Mouse (Mus musculus) retina, adult 2 months (tissue): ENCODE measurements around the gene Pik3r1.

Experiments
- DNase-seq: peaks from one replicate; pipeline ENCODE4 v3.0.0-alpha.2; 2012; ENCODE audit warnings: low read depth, low spot score

Gene Pik3r1

DNA sequence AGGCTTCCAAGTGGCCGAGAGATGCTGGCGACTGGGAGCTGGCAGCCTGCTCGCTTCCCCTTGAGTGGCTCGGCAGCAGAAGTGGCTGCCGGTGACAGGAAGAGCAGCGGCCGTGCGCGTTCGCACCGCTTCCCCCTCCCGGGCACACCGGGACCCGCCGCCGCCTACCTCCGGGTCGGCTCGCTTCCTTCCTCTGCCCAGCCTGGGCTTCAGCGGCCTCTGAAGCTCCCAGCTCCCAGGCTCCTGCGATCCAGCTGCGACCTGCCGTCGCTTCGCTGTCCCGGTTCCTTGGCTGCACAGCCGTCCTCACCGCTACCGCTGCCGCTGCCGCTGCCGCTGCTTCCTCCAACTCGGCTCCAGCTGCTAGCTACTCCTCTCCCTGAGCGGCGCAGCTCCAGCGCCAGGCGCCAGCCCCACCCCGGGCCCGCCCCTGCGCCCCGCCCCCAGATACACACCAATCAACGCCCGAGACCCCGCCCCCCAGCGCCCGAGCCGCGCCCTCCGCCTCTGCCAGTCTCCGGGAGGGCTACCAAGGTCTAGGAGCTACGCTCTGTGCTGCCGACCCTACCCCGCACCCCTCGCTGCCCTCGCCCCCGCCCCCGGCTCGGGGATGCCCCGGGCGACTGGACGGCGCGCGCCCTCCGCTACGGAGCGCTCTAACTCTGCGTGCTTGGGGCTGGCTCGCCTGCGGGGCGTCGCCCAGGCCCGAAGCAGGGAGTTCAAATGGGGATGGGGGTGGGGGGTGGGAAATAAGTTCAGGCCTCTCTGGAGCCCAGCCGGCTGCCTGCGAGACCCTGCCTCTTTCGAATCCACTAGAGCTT, at the start of gene Pik3r1:
TSS of gene Pik3r1 (minus strand) at position 409 of the 821 bp plus-strand sequence.
- peak; percentile 83 for DNase-seq

DNA sequence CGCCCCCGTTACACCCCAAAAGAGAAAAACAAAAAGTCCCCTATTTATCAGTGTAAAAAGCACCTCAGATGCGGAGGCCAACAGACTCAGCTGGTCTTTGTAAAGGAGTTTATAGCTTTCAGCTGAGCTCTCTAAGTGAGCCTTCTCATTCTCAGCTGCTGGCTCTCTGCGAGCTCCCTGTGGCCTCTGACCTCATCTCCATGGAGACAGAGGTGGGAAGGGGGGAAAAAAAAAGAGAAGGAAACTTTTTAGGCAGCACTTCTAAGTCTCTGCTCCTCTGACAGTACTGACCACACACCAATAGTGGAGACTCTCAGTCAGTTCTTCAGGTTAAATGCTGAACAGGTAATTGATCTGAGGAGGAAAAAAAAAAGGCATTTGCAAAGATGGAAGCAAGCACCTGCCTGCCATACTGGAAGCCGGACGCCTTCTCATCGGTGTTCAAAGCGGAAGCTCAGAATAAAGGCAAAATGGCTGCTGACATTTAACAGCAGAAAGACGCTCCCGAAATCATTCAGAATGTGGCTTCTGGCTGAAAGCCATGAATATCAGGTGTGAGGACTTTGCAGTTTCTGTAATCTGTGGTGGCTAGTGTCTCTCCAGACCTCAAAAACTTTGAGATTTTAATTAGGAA, 45.4 kb upstream of the Pik3r1 start:
- no peak for DNase-seq

DNA sequence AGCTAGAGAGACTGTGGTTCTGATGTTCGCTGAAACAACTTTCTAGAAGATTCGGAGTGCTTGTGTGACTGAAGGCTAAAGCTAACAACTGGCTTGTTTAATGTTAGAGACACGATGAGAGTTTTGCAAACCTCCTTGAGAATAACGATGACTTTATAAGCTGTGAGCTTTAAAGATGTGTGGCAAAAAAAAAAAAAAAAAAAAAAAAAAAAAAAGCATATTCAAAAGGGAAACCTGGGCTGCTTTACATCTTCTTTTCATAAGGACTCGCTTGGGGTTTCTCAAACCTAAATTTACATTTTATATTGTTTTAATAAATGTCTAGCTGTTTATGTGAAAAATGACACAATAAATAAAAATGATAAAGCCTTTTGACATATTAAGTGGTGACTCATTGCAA, 44.3 kb upstream of the Pik3r1 start:
- no peak for DNase-seq

DNA sequence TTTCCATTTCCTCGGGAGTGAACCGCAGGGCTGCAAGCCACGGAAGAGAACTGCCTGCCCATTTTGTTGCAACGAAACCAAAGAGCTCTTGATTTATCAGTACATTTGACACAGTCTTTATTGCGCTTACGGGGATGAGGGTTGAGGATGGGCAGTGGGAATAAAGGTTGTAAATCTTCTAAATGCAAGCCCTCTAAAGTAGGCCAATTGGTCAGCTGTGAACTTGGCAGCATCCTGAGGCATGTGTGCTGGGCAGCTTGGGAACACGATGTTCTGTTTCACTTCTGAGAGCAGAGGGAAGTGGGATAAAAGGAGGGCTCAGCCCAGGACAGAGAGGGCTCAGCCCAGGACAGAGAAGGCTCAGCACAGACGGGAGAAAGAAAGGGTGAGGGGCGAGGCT, 43.9 kb upstream of the Pik3r1 start:
- DNase-seq, result no peak

DNA sequence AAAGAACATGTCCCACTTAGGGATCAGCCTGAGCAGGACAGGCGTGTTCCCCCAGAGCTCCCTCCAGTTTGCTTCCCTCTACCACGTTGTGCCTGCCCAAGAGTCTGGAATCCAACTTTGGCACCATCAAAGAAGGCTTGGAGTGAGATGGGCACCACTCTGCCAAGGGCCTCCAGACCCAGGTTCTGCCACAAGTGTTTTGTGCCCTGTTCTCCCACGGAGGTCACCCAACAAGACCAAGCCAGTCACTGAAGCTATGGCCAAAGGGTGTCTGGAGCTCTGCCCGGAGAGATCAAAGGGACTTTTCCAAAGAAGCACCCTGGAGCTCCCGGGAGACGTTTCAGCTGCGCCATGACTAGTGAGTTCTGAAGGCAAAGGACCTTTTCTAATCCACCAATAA, 42.6 kb upstream of the Pik3r1 start:
- no peak for DNase-seq

DNA sequence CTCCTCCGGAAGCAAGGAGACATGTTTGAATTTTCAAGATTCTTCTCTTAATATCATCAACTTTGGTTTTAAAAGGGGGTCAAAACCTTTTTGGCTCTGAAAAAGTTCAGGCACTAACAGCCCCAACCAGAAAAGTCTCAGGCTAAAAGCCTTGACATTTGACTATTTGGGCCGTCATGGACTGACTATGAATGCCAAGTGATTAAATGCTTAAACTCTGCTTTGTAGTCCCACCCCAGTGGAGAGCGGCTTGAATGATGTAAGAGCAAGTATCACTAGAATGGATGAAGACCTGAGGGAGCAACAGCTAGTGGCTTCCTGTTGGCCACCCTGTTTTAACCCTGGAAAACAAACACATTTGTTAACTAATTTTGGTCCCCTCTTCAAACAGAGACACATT, 41.8 kb upstream of the Pik3r1 start:
- no peak for DNase-seq

DNA sequence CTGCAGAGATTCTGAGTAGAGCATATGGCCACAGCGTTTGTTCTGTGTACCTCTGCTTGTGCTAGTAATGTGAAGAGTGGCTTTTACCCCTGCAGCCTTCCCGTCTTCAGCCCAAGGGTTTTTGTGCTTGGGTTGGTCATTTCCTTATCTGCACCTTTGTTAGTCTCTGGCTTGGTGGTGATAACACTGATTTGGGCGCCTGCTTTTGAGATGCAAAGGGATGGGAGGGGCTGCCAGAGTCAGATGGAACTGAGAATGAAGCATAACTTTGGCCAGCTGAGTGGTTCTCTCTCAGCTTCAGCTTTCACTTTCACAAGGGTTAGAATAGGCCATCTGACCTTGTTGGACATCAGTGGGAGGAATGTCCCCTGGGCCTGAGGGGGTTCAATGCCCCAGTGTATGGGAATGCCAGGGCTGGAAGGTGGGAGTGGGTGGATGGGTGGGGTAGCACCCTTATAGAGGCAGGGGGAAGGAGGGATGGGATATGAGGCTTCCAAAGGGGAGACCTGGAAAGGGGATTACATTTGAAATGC, 37.6 kb upstream of the Pik3r1 start:
- no peak for DNase-seq

DNA sequence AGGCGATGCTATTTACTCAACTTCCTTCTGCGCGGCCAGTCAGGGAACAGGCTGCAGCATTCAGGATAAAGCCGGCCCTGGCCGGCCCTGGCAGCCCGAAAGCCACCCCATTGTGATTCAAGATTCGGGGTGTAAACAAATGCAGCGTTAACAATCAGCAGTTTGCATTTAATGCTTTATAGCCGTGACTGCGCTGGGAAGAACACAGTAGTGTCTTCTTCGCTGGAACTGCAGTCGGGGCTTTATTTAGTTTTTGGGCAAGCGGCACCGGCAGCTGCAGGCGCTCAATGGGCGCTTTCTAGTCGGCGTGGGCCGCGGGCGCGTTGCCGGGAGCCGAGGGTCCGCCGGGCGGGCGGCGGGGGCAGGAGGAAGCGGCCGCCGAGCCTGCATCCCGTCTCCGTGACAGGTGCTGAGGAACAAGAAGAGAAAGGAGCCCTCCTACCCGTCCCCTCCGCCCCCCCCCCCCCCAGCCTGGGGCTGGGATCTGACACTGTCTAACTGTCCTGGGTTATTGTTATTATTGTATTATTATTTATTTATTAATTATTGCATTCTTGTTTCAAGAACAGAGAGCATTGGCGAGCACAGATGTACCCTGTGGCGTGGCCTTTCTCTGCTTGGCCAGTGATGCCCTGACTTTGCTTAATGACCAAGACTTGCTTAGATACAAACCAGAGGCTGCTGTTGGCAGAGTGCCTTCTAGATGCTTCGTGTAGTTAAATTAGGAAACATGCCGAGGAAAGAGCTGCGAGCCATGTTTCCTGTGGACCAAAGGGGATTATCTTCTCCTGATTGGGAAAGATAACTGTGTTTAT, 33.6 kb upstream of the Pik3r1 start:
- no peak for DNase-seq

DNA sequence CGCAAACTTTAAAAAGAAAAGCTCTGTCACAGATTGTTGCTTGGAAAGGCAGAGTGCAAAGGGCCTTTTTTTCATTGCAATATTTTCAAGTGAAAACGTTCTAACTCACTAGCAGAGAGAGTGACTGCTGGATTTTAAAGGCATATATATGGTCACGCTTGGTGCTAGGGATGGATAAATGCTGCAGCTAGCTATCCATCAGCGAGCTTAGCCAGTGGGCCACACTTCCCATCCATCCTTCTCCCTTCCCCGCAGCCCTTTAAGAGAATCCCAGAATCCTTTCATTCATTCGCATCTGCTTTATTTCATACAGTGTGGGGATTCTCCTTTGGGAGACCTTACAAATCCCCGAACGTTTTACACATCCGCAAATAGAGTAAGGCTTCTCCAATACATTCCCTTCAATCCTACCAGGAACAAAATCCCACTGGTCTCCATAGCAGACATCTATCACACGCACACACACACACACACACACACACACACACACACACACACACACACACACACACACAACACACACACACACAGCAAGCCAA, 32.9 kb upstream of the Pik3r1 start:
- no peak for DNase-seq

DNA sequence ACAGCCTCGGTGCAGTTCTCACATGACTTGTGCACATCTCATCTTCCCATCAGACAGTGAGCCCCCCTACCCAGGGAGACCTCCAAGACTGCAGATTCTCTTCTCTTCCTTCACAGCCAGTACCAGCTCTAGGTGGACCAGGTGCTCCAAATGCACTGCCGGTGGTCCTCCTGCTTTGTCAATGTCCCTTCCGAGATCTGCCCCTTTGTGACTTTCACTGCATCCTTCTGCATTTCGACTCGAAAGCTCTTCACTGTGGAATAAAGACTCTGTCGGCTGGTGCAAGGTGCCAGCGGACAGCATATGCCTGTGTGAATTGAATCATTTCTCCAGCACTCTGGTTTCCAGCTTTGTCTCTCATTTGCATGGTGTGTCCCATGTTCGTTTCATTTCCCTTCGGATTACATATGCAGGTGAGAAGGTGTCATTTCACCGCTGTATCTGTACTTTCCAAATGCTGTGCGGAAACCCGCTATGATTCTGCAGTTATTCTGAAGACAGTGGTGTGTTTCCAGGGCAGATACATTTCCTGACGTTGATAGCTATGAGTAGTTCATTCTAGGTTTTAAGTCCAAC, 32.1 kb upstream of the Pik3r1 start:
- DNase-seq, result no peak

DNA sequence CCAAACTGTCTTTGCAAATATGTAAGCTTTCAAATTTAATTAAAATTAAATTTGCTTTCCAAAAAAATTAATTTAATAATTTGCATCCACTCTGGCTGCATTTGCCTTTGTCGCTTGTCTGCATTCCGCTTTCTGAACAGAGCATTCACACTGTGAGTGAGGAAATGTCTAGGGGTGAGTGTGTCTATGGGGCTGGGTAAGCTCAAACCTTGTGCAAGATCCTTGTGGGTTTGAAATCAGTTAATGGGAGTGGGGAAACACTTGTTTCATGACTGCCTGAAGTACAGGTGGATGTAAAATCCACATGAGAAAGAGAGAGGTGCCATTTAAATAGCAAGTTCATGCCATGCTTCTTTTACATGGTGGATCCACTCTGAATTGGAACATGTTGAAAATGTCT, 31.3 kb upstream of the Pik3r1 start:
- DNase-seq, result no peak

DNA sequence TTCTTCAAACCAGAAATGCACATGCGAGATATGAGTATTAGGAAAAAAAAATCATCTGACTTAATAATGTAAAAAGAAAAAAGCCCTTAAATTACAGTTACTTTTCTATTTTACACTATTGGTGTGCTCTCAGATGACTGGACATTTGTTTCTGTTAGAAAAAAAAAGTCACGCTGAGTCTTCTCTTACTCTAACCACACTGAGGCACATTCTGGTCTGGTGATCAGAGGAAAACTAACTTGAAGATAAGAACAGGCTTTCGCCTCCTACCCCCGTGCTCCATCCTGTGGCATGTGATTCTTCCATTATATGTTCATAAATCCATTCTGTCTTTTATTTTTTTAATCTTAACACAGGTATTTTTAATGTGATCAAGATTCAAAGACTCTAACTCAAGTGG, 30.5 kb upstream of the Pik3r1 start:
- no peak for DNase-seq

DNA sequence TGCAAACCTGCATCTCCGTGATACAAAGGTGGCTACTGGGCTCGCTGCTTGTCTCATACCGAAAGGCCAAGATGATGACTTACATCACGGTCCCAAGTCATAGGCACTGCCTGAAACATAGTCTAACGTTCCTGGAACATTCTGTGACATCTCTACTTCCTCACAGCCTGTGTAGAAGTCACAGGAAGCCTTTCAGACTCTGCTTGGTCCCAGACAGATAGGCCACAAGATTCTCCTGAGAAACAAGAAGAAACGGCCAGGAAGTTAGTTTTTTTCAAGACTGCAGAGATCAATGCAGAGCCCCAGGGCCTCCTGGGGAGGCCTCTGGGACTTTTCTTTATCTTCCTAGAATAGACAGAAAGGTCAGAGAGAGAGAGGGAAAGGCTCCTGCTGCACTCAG, 29.0 kb upstream of the Pik3r1 start:
- DNase-seq, result no peak

DNA sequence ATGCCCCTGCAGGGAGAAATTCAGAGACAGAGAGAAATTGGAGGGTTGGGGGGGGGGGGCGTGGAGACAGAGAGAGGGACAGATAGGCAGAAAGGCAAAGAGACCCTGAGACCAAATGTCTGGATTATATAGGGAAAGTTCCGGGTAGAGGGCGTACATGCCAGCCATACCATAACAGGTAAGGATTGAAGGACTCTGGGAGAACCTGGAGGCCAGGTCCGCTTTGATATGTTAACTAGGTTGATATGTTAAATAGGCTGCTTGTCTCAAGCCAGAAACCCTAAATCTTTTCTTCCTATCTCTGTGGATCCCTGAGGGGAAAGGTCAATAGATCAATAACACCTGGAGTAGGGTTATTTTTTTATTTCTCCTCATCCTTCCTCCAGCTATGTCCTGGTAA, 17.7 kb upstream of the Pik3r1 start:
- no peak for DNase-seq

DNA sequence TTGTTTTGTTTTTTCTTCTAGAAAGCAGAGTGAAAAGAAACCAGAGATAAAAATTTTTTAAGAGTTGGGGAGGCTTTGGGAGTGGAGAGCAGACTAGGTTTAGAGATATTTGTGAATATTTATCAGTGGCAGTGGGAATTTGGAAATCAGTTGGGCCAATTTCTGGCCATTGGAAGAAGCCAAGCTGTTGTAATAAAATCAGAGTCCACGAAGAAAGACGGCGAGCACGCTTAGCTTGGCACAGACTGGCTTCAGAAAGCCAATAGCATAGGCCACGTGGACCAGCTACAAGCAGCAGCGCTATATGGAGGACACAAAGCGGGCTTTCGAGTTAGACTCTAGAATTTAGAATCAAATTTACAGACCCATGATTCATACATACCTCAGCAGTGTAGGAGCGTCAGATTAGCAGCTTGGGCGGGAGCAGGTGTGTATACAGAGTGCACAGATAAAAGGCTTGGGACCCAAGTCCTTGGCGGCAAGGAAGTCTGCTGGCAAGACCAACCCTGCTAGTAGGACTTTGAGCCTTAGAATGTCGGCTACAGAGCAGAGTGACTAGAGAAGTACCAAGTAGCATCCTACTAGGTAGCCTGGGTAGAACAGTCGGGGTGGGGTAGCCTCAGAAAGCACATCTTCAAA, 16.8 kb upstream of the Pik3r1 start:
- DNase-seq, result no peak

DNA sequence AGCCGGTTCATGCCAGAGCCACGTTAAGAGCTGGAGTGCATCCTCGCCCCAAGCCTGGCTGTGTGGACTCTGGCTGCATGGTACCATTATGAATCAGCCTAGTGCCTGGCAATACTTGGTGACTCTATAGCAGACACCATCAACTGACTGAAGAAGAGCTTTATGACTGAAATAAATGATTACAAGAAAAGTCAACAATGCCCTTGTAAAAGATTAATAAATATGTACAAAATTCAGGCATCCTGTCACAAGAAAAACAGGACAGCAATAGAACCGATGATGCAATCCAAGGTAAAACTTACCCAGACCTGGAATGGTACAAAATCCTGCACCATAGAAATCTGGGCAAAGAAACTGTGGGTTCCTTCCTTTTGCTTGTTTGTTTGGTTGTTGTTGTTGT, 11.0 kb upstream of the Pik3r1 start:
- DNase-seq, result no peak

DNA sequence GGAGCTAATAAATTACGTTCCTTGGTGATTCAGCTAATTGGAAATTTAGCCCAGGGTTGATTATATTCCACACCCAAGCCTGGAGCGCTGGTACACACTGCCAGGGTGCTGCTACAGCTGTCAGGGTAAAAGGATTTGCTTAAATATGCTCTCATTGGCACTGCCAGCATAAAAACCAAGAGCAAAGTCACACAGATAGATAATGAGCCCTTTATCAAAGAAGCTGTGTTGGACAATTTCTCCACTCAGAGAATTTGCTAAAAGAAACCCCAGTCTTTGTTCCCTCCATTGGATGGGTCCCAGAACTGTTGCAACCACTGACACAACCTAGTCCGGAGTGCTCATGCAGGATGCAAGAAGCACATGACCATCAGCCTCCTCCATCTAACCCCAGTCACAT, 9.8 kb upstream of the Pik3r1 start:
- DNase-seq, result no peak

DNA sequence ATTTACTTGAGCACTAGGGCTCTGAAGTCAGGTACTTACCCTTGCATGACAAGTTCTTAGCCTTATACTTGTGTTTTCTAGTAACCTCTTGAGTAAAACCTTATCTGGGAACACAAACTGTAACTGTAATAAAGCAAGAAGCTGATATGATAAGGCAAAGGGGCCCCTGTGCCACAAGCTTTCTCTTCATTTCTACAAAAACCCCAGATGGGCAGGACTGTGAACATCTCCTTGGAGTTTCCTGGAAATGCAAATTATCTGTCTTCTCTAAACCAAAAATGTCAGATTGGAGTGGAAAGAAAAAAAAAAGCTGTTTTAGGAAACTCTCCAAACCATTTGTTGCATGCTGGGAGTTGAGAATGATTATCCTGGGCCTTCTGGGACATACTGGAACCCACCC, 3.1 kb upstream of the Pik3r1 start:
- no peak for DNase-seq

DNA sequence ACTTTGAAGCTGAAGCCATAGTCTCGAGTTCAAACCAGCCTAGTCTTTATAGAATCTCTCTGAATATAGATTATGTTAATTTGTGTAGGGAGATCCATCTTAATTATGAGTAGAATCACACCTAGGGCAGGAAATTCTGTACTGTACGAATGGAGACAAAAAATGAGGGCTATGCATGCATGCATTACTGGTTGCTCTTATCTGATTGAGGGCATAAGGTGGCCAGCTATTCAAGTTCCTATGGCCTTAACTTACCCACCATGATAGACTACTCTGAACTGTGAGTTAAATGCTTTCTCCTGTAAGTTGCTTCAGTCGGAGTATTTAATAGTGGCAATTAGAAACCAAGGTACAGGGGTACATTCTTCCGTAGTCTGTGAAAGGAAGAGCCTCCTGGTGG, 1.9 kb upstream of the Pik3r1 start:
- DNase-seq, result no peak

DNA sequence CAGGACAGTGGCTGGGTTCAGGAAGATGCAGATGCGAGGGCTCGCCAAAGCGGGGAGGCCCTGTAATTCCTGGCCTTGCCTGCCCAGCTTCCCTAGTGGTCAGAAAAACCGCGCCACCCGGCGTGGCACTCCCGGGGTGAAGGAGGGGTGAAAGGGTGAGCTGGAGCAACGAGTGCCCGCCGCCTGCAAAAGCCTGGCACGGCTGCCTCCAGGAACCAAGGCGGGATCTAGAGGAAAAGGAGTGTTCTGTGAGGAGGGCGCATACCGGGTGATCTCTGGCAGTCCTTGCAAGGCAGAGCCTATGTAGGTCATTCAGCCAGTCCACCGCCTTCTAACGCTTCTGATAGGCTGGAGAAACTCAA, 594 bp upstream of the Pik3r1 start:
- peak; percentile 57 for DNase-seq
